Mouse (Mus musculus): ENCODE measurements around the gene Hbq1a.
"Not testable (repeated sequence)": the region's sequence is repeated elsewhere in the genome, so short reads cannot be mapped to it uniquely, and the experiment has no call there.

Gene Hbq1a

DNA sequence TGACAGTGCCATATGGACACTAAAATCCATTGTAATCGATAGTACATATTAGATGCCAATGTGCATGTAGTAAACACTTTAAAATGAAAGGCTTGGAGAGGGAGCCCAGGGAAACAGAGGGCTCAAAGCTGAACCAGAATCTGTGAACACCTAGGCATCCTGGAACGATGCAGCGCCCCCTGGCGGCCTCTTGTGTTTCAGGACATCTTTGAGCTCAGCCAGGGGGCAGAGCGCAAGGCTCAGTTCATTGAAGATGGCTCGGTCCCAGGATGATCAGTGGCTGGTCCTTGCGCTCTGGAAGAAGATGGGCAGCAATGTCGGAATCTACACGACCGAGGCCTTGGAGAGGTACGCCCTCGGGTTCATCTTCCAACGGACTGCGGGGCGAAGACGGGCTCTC is at the start of gene Hbq1a:
Gene Hbq1a (plus strand): TSS at position 205 of the 400 bp plus-strand sequence.
- DNase-seq (ENCODE audit: low spot score in 2 of 2): peak in 1 of 2 experiments; percentile 67

- DNase-seq (ENCODE audit: low spot score in 2 of 2): no peak
Measured at GRCm38 (mm10) chr11:32250880-32251763, 48.7 kb upstream of the Hbq1a start.

GRCm38 (mm10) chr11:32253121-32253520 is 46.7 kb upstream of the Hbq1a start:
- DNase-seq (ENCODE audit: low spot score in 2 of 2): no peak

DNA sequence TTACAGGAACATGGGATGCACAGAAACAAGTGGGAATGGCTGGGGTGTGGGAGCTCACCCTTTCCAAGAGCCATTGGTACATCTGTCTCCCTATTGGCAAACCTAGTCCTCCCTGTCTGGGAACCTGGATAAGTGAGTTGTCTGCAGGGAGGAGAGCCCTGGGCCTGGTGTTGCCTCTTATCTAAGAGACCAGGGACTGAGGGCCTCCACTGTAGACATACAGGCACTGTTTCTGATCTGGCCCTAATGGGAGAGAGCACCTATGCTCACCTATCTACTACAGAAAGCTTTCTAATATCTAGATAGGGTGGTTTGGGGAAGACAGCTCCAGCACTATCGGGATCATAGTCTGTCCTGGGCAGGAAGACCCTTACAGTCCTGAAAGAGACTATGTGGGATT is 43.7 kb upstream of the Hbq1a start:
- DNase-seq (ENCODE audit: low spot score in 2 of 2): no peak

- no peak for DNase-seq (ENCODE audit: low spot score in 2 of 2)
Measured at GRCm38 (mm10) chr11:32256566-32256965, 43.3 kb upstream of the Hbq1a start.

DNA sequence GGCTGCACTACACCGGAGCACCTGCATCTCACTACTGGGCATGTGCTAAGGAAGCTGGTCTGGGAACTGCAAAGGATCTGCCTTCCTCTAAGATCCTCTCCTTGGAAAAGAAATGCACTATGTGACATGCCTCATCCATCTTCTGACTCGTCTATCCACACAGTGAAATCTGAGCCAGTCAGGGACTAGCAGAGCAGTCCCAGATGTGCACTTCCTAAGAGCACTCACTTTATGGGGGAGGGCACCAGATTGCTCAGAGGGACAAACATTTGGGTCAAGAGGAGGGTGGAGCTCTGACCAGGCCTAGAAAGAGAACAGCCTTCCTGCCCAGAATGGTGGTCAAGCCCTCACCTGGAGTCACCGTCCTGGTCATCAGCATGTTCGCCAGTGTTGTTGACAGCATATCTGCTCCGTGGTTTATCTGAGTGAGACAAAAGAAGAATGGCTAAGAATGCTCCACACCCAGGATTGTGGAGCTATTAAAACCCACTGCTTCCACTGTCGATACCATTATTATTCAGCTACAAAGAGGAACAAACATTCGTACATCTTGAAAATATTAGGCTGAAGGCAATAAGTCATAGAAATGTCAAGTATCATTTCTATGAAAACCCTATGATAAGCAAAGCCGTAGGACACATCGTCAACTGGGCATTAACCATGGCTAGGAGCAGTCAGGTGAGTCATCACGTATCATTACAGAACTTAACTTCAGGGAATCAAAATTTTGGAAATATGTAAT is 37.0 kb upstream of the Hbq1a start:
- no peak for DNase-seq (ENCODE audit: low spot score in 2 of 2)

GRCm38 (mm10) chr11:32265117-32265738 is 34.6 kb upstream of the Hbq1a start:
- no peak for DNase-seq (ENCODE audit: low spot score in 2 of 2)

DNA sequence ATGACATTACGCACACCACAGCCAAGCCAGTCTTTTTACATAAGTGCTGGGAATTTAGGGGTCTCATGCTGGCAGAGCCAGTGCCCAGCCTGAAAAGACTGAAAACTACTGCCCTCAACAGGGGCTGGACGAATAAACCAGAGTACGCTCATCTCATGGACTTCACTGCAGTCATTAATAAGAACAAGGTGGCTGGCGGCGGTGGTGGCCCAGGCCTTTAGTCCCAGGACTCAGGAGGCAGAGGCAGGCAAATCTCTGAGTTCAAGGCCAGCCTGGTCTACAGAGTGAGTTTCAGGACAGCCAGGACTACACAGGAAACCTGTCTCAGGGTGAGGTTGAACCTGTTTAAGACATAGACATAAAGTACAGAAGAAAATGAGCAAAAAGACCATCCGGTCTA is 33.7 kb upstream of the Hbq1a start:
- DNase-seq (ENCODE audit: low spot score in 2 of 2): no peak

GRCm38 (mm10) chr11:32266776-32267175 is 33.1 kb upstream of the Hbq1a start:
- DNase-seq (ENCODE audit: low spot score in 2 of 2): no peak

DNA sequence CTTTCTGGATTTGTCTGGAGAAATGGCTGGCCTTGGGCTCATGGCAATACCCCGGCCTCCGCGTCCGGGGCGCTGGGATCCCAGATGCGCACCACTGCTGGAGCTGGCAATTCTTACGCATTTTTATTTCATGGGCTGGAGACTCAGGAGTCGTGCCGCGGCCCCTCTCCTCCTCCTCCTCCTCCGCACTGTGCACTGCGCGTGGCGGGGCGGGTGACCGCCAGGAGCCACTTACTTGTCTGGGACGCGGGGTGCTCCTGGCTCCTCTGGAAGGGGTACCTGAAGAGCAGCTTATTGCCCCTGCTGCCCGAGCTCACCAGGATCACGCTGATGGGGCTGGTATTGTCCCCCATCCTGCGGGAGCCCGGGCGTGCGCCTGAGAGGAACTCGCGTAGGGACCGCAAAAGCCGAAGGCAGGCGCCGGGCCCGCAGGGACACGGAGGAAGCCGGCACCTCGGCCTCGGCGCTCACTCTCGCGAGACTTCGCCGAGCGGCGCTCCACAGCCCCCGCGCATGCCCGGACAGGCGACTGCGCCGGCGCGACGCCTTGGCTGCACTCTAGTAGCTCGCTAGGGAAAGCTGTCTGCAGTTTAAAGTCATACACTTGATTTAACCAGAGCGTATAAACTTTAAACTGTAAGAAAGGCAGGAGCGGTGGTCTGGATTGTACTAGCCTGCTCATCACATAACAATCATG is 32.5 kb upstream of the Hbq1a start, which contains the start of gene Nprl3:
Gene Nprl3 (minus strand): TSS at position 520 of the 697 bp plus-strand sequence.
- peak; percentile 85 to 95 for DNase-seq (ENCODE audit: low spot score in 2 of 2)

DNA sequence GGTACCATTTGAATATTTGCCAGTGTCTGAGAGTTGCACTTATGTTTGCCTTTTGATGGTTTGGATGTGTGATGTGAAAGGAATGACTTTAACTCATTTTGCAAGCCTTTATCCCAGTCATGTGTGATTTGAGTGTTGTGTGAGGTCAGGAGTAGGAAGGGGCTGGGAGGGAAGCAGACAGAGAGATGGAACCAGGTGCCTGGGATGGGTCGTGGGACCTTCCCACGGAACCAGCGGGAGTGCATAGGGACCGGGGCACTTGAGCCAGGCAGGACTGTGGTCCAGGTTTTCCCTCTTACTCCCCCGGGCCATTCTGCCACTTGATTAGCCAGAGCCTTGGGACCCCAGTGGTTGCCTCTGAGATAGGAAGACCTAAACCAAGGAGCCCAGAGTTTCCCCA is 31.9 kb upstream of the Hbq1a start:
- DNase-seq (ENCODE audit: low spot score in 2 of 2): no peak

DNA sequence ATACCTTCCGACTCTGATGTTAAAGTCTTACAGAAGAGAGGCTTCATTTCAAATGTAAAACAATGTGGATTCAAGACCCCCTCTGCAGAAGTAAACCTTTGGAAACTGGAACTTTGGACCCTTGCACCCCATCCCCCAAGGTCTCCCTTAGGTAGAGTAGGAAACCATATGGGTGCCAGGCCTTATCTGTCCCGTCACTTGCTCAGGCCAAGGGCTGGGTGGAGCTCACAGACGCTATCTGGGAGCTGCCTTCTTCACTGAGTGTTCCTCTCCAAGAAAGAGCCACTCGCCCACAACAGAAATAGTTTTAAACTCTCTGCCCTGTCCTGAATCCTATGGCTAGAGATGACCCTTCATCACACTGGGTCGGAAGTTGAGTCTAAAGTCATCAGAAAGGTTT is 30.9 kb upstream of the Hbq1a start:
- DNase-seq (ENCODE audit: low spot score in 2 of 2): no peak

GRCm38 (mm10) chr11:32271178-32271577 is 28.7 kb upstream of the Hbq1a start:
- DNase-seq (ENCODE audit: low spot score in 2 of 2): no peak

GRCm38 (mm10) chr11:32276347-32276746 is 23.5 kb upstream of the Hbq1a start, which contains the start of gene Hba-x:
TSS of gene Hba-x (plus strand) at chr11:32276400.
- DNase-seq (ENCODE audit: low spot score in 2 of 2): no peak

DNA sequence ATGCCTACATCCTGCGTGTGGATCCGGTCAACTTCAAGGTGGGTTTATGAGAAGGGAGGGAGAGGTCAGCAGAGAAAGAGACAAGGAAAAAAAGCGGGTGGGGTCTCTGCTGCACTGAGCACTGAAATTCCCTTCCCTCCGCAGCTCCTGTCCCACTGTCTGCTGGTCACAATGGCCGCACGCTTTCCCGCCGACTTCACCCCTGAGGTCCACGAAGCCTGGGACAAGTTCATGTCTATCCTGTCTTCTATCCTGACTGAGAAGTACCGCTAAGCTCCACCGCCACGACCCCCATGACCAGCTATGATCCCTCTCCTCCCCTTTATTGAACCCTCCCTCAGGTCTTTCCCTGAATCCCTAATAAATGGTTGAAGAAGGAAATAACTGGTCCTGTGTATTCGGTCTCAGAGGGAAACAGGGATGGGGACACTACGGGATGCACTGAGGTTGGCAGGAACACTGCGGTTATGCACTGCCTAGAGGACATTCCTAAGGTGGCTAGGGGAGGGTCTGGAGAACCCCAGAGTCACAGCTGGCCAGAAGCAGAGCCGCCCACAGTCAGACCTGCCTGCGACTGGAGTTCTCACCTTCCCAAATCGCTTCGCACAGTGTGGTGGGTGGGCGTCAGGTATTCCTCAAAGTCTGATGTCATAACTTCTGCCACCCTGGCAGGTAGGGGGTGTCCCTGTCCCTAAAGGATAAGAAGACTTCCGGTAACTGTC is 22.0 kb upstream of the Hbq1a start:
- DNase-seq (ENCODE audit: low spot score in 2 of 2): no peak

GRCm38 (mm10) chr11:32278458-32278957 is 21.4 kb upstream of the Hbq1a start:
- no peak for DNase-seq (ENCODE audit: low spot score in 2 of 2)

GRCm38 (mm10) chr11:32280646-32281045 is 19.2 kb upstream of the Hbq1a start:
- no peak for DNase-seq (ENCODE audit: low spot score in 2 of 2)

- no peak for DNase-seq (ENCODE audit: low spot score in 2 of 2)
Measured at GRCm38 (mm10) chr11:32281416-32282144, 18.3 kb upstream of the Hbq1a start.

- not testable (repeated sequence) for DNase-seq (ENCODE audit: low spot score in 2 of 2)
Measured at GRCm38 (mm10) chr11:32283091-32283777, 16.6 kb upstream of the Hbq1a start, which contains the start of gene Hba-a1. TSS of gene Hba-a1 (plus strand) at chr11:32283511.
